Mouse (Mus musculus) CD4-positive, CD25-positive, alpha-beta regulatory T cell (primary cell): Measurements from ENCODE around the gene Nol7. TPM values are rescaled to one million over a fixed set of nuclear protein-coding genes. Genes with fewer than 3 reads are reported as not detected.

ENCODE experiments used
- polyA plus RNA-seq: library from polyadenylated mRNA; unstranded; fragments of 100-300 nt; shearing (Covaris generic); gene quantifications from one replicate; pipeline ENCODE4 v1.2.1, GENCODE M21; 2017

The Nol7 gene
- polyA plus RNA-seq = 212 TPM

GRCm38 (mm10) chr13:43398297-43399080 lies at the start of gene Nol7:
Gene Nol7, plus strand, starts transcription at chr13:43398390.

DNA sequence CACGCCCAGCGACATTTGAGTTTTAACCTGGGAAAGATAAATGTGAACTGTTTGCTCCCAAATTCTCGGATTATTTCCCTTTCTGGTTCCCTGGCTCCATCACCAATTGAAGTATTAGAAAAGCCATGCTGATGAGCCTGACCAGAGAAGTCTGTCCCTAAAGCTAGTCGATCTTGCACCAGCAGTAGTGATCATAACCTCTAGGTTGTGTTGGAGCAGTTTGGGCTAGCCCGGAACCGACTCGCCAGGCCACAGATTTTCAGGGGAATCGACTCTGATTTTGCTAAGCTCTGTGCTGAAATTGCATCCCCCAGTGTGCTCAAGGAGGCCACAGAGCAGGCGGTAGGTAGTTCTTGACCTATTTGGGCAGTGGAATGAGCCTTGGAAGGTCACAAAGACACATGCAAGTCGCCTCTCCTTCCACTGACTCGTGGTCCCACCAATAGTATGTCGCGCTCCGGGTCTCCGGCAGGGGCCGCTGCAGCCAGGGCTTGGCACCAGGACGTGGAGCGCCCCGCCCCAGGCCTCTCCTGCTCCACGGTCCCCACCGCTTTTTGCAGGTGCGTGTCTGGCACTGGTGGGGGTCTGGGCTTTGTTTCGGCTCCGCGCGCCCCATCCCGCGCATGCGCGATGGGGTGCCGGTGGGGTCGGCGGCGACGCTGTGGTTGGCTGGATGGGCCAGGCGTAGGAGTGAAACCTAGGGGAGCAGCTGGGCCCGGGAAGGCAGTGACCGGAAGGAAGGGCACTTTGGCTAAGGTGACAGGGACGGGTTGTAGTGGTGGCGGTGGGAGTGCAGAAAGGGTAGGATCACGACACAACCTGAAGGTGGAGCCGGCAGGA lies 33.0 kb upstream of the Nol7 start, which contains the start of gene Sirt5:
Gene Sirt5 (plus strand): TSS at position 512 of the 840 bp plus-strand sequence.

Other genes with a start within 250 kb of the Nol7 start
- gene Tbc1d7, start 226.9 kb upstream of the Nol7 start, polyA plus RNA-seq = 10.0 TPM
- gene Gfod1, start 94.2 kb upstream of the Nol7 start, polyA plus RNA-seq = 4.4 TPM
- 29.0 TPM for gene Sirt5, start 32.9 kb upstream of the Nol7 start, polyA plus RNA-seq
- 130 TPM for gene Ranbp9, start 82.9 kb downstream of the Nol7 start, polyA plus RNA-seq
- gene Mcur1, start 161.8 kb downstream of the Nol7 start, polyA plus RNA-seq = 35.5 TPM
- 0.55 TPM for gene Rnf182, start 217.3 kb downstream of the Nol7 start, polyA plus RNA-seq